Mouse (Mus musculus): ENCODE results near the gene Tnpo2. TPM values are rescaled to one million over a fixed set of nuclear protein-coding genes. Genes with fewer than 3 reads are reported as not detected.

Tnpo2 gene
- polyA plus RNA-seq (2014; fragmentation: Nextera tagmentation; extraction: Ambion mirVana), result 19.9 and 27.2 TPM in 2 replicates

DNA sequence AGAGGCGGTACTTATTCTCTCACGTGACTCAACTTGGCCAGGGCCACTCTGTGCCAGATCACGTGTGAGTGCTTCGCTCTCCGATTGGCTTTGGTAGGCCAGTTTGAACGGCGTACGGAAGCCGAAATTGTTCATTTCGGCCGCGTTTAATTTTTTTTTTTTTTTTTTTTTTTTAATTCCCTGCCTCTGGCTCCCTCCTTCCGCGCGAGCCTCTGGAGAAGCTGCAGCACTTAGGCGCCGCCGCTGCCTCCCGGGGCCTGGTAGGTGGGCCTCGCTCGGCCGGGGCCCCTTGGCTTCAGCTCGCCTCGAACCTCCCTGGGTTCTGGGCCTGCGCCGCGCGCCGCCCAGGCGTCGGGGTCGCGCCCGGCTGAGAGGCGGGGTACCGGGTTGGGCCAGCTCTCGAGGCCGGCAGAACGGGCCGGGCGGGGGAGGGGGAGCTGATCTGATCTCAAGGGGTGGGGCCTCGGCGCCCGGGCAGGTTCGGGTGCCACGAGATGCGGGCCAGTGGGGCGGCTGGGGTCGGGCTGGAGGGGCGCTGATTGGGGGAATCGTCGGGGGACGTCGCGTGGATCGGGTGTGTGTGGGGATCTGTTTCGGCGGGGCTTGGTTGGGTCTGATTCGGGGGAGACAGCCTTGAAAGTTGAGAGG is at the start of gene Tnpo2:
Gene Tnpo2, plus strand, starts transcription at position 198 of the 648 bp plus-strand sequence.
- Histone ChIP-seq H3K27me3 (ENCODE audit: control insufficient read depth, insufficient read depth, low read length) (no peaks in the 10 kb centered on the region), H3K4me3 (ENCODE audit: low read depth, low read length) (peak within 1 kb of the TSS; percentile 80), H3K9ac (ENCODE audit: low read length) (peak within 1 kb of the TSS; percentile 93), H3K4me1 (replicated peaks; ENCODE audit: control insufficient read depth, insufficient read depth, low read length) (0 out of 2 replicates have a peak, but pooled peaks cover 7% of the 10 kb centered on the region), H3K27ac (ENCODE audit: low read depth, low read length) (peak within 1 kb of the TSS; percentile 99), H3K9me3 (ENCODE audit: control insufficient read depth, low read length) (no peaks in the 10 kb centered on the region), H3K36me3 (ENCODE audit: control insufficient read depth, insufficient read depth, low read length) (no peaks in the 10 kb centered on the region; the same call in 1 of the 2 replicates), H3K4me2 (ENCODE audit: low read depth, low read length, severe bottlenecking) (peak within 1 kb of the TSS; percentile 96)
- peak; percentile 93 for DNase-seq (ENCODE audit: low spot score)
- under 1% methylated on average over 59 of the region's 59 CpGs for WGBS
- ATAC-seq (replicated peaks; ENCODE audit: low FRiP score), result peak; percentile 93

DNA sequence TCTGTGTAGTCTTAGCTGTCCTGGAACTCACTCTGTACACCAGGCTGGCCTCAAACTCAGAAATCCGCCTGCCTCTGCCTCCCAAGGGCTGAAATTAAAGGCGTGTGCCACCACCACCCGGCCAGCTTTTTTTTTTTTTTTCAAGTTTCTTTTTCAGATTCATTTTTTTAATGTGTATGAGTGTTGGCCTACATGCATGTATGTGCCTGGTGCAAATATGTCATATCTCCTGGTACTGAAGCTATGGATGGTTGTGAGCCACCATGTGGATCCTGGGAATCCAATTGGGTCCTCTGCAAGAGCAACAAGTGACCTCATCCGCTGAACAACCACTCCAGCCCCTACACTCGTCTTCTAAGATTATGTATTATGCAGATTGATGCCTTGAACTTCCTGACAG is 49.3 kb upstream of the Tnpo2 start:
- WGBS, result 78% methylated on average over 5 of the region's 5 CpGs
- ATAC-seq (replicated peaks; ENCODE audit: low FRiP score), result no peak
- no peaks in the 10 kb centered on the region for H3K9me3 ChIP-seq (ENCODE audit: control insufficient read depth, low read length)
- H3K4me2 ChIP-seq (ENCODE audit: low read depth, low read length, severe bottlenecking), result no peak overlapping the region
- peaks cover 7% of the 10 kb centered on the region; the same call in 1 of the 2 replicates for H3K27me3 ChIP-seq (ENCODE audit: control insufficient read depth, insufficient read depth, low read length)
- H3K9ac ChIP-seq (ENCODE audit: low read length), result no peak overlapping the region
- no peak for DNase-seq (ENCODE audit: low spot score)
- H3K36me3 ChIP-seq (ENCODE audit: control insufficient read depth, insufficient read depth, low read length), result no peaks in the 10 kb centered on the region
- no peak overlapping the region for H3K4me3 ChIP-seq (ENCODE audit: low read depth, low read length)
- H3K4me1 ChIP-seq (replicated peaks; ENCODE audit: control insufficient read depth, insufficient read depth, low read length), result peaks cover 22% of the 10 kb centered on the region
- no peak overlapping the region for H3K27ac ChIP-seq (ENCODE audit: low read depth, low read length)

DNA sequence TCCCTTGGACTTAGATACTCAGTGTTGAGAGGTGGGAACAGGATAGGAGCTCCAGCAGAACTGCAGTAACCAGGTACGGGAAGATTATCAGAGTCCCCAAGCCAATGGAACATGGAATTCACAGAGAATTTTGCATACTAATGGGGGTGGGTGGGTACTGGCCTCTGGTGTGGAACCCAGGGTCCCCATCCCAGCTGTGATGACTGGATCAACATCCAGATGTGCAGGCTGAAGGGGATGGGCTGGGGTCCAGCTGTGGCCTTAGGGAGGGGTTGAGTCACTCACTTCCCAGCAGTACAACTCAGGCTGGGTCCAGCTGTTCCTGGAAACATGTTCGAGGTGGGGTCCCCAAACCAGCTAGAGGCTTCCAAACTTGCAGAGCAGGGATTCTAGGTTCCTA is 48.8 kb upstream of the Tnpo2 start:
- ATAC-seq (replicated peaks; ENCODE audit: low FRiP score) (no peak), DNase-seq (ENCODE audit: low spot score) (no peak)
- no peaks in the 10 kb centered on the region for H3K9me3 ChIP-seq (ENCODE audit: control insufficient read depth, low read length)
- peaks cover 22% of the 10 kb centered on the region for H3K4me1 ChIP-seq (replicated peaks; ENCODE audit: control insufficient read depth, insufficient read depth, low read length)
- WGBS, result 66% methylated on average over 2 of the region's 2 CpGs
- H3K27ac ChIP-seq (ENCODE audit: low read depth, low read length), result no peak overlapping the region
- no peak overlapping the region for H3K4me3 ChIP-seq (ENCODE audit: low read depth, low read length)
- H3K36me3 ChIP-seq (ENCODE audit: control insufficient read depth, insufficient read depth, low read length), result no peaks in the 10 kb centered on the region
- H3K27me3 ChIP-seq (ENCODE audit: control insufficient read depth, insufficient read depth, low read length), result peaks cover 7% of the 10 kb centered on the region; the same call in 1 of the 2 replicates
- no peak overlapping the region for H3K4me2 ChIP-seq (ENCODE audit: low read depth, low read length, severe bottlenecking)
- no peak overlapping the region for H3K9ac ChIP-seq (ENCODE audit: low read length)

DNA sequence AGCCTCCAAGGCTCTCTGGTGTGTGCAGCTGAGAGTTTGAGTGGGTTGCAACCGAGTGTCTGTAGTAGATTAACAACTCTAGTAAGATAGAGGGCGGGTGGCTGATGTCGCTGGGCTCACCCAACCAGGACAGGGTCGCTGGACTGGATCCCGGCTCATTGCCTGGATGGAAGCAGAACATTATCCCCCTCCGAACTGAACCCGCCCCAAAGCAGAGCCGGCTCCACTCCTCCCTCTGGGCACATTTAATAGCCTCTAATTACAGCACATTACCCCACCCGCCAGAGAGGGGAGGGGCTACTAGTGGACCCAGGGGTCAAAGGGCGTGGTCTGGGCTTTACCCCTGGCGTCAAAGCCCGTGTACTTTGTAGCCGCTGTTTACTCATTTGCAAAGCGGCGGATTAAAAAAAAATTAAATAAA is 47.4 kb upstream of the Tnpo2 start:
- DNase-seq (ENCODE audit: low spot score) (no peak), ATAC-seq (replicated peaks; ENCODE audit: low FRiP score) (no peak)
- Histone ChIP-seq H3K27ac (ENCODE audit: low read depth, low read length) (no peak overlapping the region), H3K4me2 (ENCODE audit: low read depth, low read length, severe bottlenecking) (peak overlapping the region; percentile 33; the same call in 1 of the 2 replicates), H3K4me3 (ENCODE audit: low read depth, low read length) (no peak overlapping the region), H3K9ac (ENCODE audit: low read length) (no peak overlapping the region; the same call in 1 of the 2 replicates), H3K27me3 (ENCODE audit: control insufficient read depth, insufficient read depth, low read length) (peaks cover 7% of the 10 kb centered on the region; the same call in 1 of the 2 replicates), H3K4me1 (replicated peaks; ENCODE audit: control insufficient read depth, insufficient read depth, low read length) (peaks cover 22% of the 10 kb centered on the region), H3K36me3 (ENCODE audit: control insufficient read depth, insufficient read depth, low read length) (no peaks in the 10 kb centered on the region), H3K9me3 (ENCODE audit: control insufficient read depth, low read length) (no peaks in the 10 kb centered on the region)
- 17% methylated on average over 15 of the region's 15 CpGs for WGBS

DNA sequence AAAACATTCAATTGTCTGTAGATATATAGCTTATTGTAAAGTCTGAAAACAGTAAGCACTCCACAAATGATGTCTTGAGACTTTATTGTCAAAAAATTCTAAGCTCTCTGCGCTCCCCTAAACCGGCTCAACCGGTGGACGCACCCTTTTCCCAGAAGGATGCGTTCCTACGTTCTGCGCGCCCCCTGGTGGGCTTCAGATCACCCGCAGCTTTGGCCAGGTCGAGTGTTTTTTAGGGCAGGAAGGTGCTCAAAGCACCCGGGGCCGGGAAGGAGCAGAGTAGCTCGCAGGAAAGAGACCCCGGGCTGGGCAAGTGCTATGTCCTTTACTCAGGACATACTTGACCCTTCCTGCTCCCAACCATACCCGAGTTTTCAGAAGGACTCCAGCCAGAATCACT is 46.9 kb upstream of the Tnpo2 start:
- DNase-seq (ENCODE audit: low spot score), result peak; percentile 94
- under 1% methylated on average over 15 of the region's 15 CpGs for WGBS
- H3K4me2 ChIP-seq (ENCODE audit: low read depth, low read length, severe bottlenecking), result peak overlapping the region; percentile 91
- peaks cover 18% of the 10 kb centered on the region for H3K4me1 ChIP-seq (replicated peaks; ENCODE audit: control insufficient read depth, insufficient read depth, low read length)
- H3K27ac ChIP-seq (ENCODE audit: low read depth, low read length), result peak overlapping the region; percentile 2; the same call in 1 of the 2 replicates
- H3K36me3 ChIP-seq (ENCODE audit: control insufficient read depth, insufficient read depth, low read length), result no peaks in the 10 kb centered on the region
- H3K9ac ChIP-seq (ENCODE audit: low read length), result peak overlapping the region; percentile 55
- ATAC-seq (replicated peaks; ENCODE audit: low FRiP score), result peak; percentile 68
- no peaks in the 10 kb centered on the region for H3K9me3 ChIP-seq (ENCODE audit: control insufficient read depth, low read length)
- peaks cover 7% of the 10 kb centered on the region; the same call in 1 of the 2 replicates for H3K27me3 ChIP-seq (ENCODE audit: control insufficient read depth, insufficient read depth, low read length)
- H3K4me3 ChIP-seq (ENCODE audit: low read depth, low read length), result peak overlapping the region; percentile 45

DNA sequence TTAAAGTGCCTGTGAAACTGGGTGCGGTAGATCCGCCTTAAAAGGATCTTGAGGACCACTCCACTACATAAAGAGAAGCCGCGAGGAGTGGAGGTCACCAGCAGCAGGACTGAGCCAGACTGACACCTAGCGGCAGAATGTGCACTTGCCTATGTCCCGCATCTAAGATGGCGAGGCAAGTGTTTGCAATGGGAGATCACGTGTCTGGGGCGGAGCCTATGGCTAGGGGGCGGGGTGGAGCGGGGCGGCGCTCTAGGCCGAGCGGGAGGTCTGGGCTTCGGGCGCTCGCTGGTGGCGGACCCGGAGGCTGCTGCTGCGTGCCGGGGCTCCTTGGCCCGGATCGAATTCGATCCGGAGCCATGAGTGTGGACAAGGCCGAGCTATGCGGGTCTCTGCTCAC is 46.4 kb upstream of the Tnpo2 start, which contains the start of gene Hook2:
Gene Hook2, plus strand, starts transcription at position 255 of the 400 bp plus-strand sequence.
- Histone ChIP-seq H3K27me3 (ENCODE audit: control insufficient read depth, insufficient read depth, low read length) (peaks cover 7% of the 10 kb centered on the region; the same call in 1 of the 2 replicates), H3K27ac (ENCODE audit: low read depth, low read length) (peak within 1 kb of the TSS; percentile 2; the same call in 1 of the 2 replicates), H3K4me1 (replicated peaks; ENCODE audit: control insufficient read depth, insufficient read depth, low read length) (peaks cover 13% of the 10 kb centered on the region), H3K4me3 (ENCODE audit: low read depth, low read length) (peak within 1 kb of the TSS; percentile 45), H3K36me3 (ENCODE audit: control insufficient read depth, insufficient read depth, low read length) (no peaks in the 10 kb centered on the region), H3K9ac (ENCODE audit: low read length) (peak within 1 kb of the TSS; percentile 58), H3K4me2 (ENCODE audit: low read depth, low read length, severe bottlenecking) (peak within 1 kb of the TSS; percentile 91), H3K9me3 (ENCODE audit: control insufficient read depth, low read length) (no peaks in the 10 kb centered on the region)
- 0% methylated on average over 28 of the region's 28 CpGs for WGBS
- DNase-seq (ENCODE audit: low spot score), result peak; percentile 98
- ATAC-seq (replicated peaks; ENCODE audit: low FRiP score), result peak; percentile 90

DNA sequence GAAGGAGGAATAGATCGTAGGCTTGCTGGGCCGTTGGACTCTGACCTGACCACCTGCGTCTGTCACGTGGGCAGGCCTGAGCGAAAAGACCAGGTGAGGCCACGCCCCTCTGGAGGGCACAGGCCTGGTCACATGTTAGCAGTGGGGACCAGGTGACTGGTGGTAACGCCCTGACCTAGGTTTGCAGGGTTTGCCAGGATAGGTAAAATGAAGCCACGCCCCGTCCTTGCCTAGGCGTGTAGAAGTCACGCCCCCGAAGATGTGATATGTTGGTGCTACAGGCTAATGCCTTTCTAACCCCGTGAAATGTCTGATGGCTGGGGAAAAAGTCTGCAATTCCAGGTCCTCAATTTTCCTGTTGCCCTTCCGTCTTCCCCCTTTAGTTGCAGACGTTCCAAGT is 45.9 kb upstream of the Tnpo2 start:
- H3K27me3 ChIP-seq (ENCODE audit: control insufficient read depth, insufficient read depth, low read length), result peaks cover 7% of the 10 kb centered on the region; the same call in 1 of the 2 replicates
- 1% methylated on average over 15 of the region's 15 CpGs for WGBS
- no peak overlapping the region for H3K27ac ChIP-seq (ENCODE audit: low read depth, low read length)
- no peaks in the 10 kb centered on the region for H3K9me3 ChIP-seq (ENCODE audit: control insufficient read depth, low read length)
- H3K4me3 ChIP-seq (ENCODE audit: low read depth, low read length), result peak overlapping the region; percentile 45
- peaks cover 10% of the 10 kb centered on the region for H3K4me1 ChIP-seq (replicated peaks; ENCODE audit: control insufficient read depth, insufficient read depth, low read length)
- H3K9ac ChIP-seq (ENCODE audit: low read length), result peak overlapping the region; percentile 58
- DNase-seq (ENCODE audit: low spot score) (peak; percentile 74), ATAC-seq (replicated peaks; ENCODE audit: low FRiP score) (peak; percentile 51)
- no peaks in the 10 kb centered on the region for H3K36me3 ChIP-seq (ENCODE audit: control insufficient read depth, insufficient read depth, low read length)
- H3K4me2 ChIP-seq (ENCODE audit: low read depth, low read length, severe bottlenecking), result peak overlapping the region; percentile 91

DNA sequence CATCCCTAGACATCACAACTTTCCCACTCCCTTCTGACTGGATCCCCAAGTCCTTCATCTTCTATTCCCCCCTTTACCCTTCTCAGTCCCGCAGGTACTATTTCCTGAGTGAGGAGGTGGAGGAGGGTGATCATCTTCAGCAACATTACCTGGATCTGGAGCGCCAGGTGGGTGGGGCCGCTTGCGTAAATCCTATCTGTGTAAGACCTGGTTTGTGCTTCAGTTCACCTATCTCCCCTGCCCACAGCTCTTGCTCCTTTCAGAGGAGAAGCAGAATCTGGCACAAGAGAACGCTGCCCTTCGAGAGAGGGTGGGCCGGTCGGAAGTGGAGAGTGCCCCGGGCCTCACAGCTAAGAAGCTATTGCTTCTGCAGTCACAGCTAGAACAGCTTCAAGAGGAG is 42.3 kb upstream of the Tnpo2 start:
- H3K4me2 ChIP-seq (ENCODE audit: low read depth, low read length, severe bottlenecking), result no peak overlapping the region
- no peak overlapping the region for H3K4me3 ChIP-seq (ENCODE audit: low read depth, low read length)
- peaks cover 5% of the 10 kb centered on the region for H3K4me1 ChIP-seq (replicated peaks; ENCODE audit: control insufficient read depth, insufficient read depth, low read length)
- no peaks in the 10 kb centered on the region for H3K36me3 ChIP-seq (ENCODE audit: control insufficient read depth, insufficient read depth, low read length)
- no peak for ATAC-seq (replicated peaks; ENCODE audit: low FRiP score)
- DNase-seq (ENCODE audit: low spot score), result no peak
- 97% methylated on average over 9 of the region's 9 CpGs for WGBS
- no peaks in the 10 kb centered on the region; the same call in 1 of the 2 replicates for H3K27me3 ChIP-seq (ENCODE audit: control insufficient read depth, insufficient read depth, low read length)
- no peak overlapping the region for H3K9ac ChIP-seq (ENCODE audit: low read length)
- no peaks in the 10 kb centered on the region for H3K9me3 ChIP-seq (ENCODE audit: control insufficient read depth, low read length)
- no peak overlapping the region for H3K27ac ChIP-seq (ENCODE audit: low read depth, low read length)
